Mouse (Mus musculus) layer of hippocampus, adult 9-11 months (tissue): ENCODE measurements around the gene Shld1.

Experiments
- DNase-seq: peaks from one replicate; pipeline ENCODE4 v3.0.0; 2022

Gene Shld1

DNA sequence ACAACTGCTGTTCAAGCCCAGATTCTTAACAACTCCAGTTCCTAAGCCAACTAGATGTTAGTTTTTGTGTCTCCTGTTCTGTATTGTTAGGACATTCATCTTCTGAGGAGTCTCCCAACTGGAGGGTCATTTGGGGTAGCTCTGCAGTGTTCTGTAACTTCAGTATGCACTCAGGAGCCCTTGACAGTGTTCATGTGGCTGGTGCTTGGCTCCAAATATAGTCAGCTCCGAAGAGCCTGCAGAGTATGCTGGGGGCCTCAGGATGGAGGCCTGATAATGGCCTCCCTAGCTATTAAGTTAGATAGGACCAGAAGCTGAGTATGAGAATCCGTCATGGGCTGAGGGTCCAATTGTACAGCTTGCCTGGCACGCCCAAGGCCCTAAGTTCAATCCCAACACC, 7.2 kb downstream of the Shld1 start:
- DNase-seq, result no peak

DNA sequence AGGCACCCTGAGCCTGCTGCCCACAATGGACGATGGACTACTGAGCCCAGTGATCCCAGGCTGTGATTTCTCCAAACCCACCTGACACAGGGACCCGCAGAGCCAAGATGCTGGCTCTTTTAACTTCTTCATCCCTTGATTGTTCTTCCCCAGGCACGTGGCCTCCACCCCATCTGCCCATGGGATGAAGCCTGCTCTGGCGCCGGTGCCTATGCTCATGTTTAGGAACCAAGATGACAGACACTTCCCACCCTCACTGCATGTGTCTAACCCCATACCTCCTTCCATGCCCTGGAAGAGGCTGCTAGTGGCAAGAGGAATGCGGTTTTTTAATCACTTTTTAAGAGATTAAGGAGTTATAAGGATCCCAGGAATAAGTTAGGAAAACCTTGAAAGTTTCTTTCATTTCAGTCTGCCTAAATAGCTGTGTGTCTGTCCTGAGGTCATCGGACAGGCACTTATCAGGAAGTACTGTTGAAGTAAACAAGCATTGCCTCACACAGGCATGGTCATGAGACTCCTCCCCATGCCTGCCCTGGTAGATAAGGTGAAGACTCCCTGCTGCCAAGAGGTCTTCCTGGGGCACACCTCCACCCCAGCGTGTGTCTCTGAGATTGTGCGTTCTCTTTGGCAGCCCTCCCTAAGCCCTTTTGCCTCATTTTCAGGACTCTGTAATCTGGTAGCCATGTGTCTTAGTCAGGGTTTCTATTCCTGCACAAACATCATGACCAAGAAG, 8.8 kb downstream of the Shld1 start:
- DNase-seq, result peak; percentile 24

DNA sequence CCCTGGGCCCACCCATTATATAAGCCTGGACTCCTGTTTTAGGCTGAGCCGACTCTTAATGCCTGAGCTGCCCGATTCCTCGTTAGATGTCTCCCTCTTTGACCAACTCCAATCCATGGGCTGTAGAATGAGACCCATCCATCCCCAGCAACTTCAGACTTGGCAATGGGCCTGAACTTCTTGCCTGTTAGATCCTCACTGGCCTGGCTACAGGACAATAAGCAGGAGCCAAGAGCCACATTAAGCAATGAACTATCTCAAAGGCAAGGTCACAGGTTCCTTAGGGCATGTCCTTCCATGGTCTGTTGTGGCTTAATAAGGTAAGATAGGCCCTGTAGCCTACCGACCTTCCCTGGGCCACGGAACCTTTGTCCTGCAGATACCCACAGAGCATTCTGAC, 9.8 kb downstream of the Shld1 start:
- DNase-seq, result no peak

GRCm38 (mm10) chr2:132697256-132697655, 10.5 kb downstream of the Shld1 start:
- DNase-seq, result no peak

- DNase-seq, result no peak
Observed at GRCm38 (mm10) chr2:132697695-132698094, 11.0 kb downstream of the Shld1 start.

- no peak for DNase-seq
Observed at GRCm38 (mm10) chr2:132698420-132698819, 11.7 kb downstream of the Shld1 start.

- DNase-seq, result no peak
Observed at GRCm38 (mm10) chr2:132700921-132701320, 14.2 kb downstream of the Shld1 start.

DNA sequence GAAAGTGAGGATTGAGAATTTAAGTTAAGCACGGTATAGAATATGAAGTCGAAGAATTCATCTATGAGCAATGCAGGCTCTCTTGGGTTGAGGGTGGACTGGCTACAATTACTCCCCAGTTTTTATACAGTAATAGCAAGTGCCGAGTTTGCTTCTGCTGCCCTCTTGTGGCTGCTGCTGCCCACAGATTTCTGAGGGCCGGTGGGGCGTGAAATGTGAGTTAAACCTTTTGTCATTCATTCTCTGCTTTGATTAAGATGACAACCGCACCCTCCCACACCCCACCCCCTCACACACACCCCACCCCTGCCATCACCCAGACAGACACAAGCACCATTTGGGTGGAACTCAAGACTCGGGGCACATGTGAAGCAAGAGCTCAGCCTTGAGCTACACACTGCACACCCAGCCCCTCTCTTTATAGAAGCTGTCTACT, 14.7 kb downstream of the Shld1 start:
- peak; percentile 57 for DNase-seq

DNA sequence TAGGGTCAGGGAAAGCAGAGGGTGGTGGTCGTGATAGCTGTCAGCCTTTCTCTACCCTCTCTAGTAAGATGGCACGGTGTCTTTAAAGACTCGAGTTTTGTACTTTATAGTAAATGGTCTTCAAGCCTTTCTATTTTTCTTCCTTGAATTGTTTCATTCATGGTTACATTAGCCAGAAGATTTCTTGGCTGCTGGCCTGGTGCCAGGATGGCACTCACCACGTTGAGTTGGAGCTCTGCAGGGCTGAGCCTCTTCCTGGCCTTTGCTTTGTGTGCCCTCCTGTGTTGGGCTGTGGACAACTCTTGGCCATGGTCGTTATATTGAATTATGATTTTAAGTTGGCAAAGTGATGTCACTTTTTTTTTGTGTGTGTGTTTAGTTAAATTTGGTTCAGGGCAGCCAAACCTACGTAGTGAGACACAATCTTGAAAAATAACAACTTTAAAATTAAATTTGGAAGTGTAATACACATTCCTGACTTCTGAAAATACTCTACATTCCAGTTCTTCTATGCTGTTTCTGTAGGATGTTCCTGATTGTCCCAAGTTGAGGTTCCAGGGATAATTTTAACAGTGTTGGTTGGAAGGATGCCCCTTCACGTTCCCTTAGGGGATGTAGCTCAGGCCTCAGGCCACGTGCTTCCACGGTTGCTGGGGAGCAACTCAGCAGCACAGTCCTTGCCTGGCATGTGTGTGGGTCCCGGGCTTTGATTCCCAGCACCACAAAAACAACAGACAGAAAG, 18.7 kb downstream of the Shld1 start:
- DNase-seq, result no peak

DNA sequence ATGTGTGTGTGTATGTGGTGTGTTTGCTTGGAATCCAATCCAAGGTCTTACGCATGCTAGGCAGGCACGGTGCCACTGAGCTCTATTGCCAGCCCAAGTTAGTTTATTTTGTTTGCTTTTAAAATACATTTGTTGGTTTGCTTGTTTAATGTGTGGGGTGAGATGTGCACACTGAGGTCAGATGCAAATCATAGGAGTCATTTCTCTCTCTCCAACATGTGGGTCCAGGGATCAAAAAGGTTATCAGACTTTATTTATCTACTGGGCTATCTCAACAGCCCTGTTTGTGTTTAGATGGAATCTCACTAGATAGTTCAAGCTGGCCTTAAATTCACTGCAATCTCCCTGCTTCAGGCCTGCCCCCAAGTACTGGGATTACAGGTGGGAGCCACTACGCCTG, 19.6 kb downstream of the Shld1 start:
- no peak for DNase-seq

DNA sequence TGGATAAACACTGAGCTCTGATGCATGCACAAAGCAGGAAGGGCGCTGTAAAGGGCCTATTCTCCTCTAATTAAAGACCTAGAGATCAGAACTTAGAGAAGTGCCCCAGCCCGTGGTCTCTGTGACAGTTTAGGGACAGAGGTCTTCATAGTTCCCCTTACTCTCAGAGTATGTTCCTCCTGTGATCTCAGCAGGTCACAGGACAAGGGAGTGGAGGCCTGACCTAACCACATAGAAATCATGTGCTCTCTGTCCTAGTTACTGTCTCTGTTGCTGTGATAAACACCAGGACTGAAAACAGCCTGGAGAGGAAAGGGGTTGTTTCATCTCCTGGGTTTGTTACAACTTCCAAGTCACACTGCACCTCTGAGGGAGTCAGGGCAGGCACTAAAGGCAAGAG, 23.8 kb downstream of the Shld1 start:
- no peak for DNase-seq

- no peak for DNase-seq
Observed at GRCm38 (mm10) chr2:132712061-132712460, 25.3 kb downstream of the Shld1 start.

DNA sequence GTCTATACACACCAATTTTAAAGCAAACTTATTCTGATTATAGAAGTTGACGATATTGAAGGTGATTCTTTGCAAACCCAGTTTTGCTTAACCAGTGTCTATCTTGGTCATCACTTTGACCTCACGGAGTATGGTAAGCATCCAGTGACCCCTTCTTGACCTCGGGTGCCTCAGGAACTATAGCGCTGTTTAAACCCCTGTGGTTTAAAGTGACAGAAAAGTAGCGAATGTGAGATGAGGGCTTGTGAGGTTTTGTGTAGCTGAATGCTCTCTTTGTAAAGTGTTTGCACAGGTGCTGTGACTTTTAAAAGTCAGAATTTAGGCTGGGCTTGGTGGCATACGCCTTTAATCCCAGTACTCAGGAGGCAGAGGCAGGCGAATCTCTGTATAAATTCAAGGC, 27.8 kb downstream of the Shld1 start:
- DNase-seq, result no peak

- DNase-seq, result no peak
Observed at GRCm38 (mm10) chr2:132714946-132715345, 28.2 kb downstream of the Shld1 start.

DNA sequence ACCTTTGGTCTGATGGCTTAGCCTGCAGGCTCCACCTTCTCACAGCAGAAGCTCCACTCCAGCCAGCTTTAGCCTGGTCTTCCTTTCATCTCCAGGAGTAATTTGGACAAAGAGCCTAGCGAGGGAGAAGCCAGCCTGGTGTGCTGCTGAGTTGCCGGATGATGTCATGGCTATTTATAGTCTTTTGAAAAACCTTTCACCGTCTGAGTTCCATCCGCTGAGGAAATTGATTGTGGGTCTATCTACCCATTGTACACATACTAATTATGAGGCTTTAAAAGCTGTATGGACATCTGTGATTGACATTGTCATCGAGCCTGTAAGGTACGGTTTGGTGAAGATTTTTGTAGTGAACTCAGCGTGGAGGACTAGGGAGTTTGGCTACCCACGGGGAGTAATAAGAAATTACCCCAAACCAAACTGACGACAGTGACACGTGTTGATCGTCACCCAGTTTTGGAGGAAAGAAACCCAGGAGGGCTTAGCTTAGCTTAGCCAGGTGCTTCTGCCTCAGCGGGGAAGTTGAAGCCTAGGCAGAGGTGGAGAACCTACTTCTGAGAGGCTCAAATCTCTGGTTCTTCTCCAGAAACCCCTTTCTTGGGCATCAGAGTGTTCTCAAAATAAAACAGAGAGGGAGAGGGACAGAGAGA, 28.8 kb downstream of the Shld1 start:
- DNase-seq, result peak; percentile 45

DNA sequence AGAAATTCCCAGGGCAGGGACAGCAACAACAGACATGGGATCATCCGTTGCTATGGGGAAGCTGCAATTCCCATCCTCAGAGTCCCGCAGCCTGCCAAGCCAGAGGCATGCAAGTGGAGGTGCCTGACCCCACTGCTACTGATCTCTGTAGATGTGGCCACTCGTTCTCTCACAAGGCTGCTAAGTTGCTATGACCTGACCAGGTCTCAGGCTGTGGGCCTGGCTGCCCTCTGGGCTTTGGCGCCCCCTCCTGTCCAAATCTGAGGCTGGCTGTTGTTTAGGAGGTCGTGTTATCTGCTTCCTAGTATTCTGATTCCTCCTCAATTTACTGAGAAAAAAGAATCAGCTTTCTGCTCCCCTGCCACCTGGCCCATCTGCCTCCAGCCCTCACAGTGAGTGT, 29.4 kb downstream of the Shld1 start:
- DNase-seq, result no peak

- no peak for DNase-seq
Observed at GRCm38 (mm10) chr2:132716901-132717536, 30.3 kb downstream of the Shld1 start.

DNA sequence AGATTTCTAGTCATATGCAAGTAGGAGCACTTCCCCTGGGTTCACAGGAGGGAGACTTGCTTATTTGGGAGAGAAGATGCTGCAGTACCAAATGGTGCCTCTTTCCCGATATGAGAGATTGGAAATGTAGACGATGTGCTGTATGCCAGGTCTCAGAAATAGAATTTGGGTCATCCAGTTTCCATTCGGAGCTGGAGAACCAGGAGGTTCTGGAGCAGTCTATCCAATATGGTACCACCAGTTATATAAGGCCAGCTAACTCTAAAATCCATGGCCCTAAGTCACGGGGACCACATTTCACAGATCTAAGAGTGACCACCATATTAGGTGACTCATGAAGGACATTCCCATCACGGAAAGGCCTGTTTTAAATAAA, 30.8 kb downstream of the Shld1 start:
- DNase-seq, result no peak

DNA sequence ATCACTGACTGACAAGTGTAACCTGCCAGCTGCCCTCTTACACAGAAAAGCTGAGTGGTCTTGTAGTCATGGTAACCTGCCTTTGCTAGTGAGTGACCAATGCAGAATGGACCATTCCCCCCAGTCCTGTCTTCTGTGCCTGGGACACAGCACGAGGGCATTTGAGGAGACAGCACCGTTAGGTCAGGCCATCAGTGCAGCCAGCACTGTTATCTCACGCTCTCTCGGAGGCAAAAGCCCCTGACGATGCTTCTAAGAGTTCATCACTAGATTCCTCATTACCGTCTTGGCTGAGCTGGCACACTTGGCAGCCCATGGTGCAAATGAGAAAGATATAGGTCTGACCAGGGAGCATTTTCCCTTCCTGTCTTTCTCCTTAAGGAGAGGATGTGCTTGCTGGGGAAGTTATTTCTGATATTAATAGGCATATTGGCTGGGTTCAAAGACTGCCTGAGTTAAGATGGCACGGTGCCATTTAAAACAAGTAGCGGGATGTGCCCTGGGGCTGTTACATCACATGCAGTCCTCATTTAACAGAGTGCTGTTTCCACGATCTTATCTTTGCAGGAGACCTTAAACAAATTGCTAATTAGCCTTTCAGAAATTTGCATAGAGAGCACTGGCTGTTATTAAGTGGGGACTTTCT, 34.3 kb downstream of the Shld1 start:
- DNase-seq, result no peak

GRCm38 (mm10) chr2:132721844-132722243, 35.1 kb downstream of the Shld1 start:
- peak; percentile 42 for DNase-seq

DNA sequence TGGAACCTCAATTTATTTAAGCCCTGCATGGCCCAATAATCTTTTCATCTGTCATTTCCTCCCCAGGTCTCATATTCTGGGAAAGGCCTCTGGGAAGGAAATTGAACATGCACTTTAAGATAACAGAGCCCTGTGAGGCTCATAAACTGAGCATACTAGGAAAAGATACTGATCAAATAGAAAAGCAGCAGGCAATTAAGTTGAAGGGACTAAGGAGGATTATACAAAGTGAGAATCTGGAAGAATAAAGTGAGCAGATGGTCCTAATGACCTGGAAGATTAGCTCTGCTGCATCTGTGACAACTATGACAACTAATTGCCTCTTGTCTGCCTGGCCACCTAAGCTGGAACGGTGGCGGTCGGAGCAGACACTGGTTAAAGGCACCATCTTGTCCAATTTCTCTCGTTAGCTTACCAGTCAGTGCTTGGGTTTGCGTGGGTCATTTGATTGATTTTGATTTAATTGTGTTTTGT, 37.3 kb downstream of the Shld1 start:
- DNase-seq, result no peak

- DNase-seq, result no peak
Observed at GRCm38 (mm10) chr2:132724561-132724960, 37.8 kb downstream of the Shld1 start.

- DNase-seq, result no peak
Observed at GRCm38 (mm10) chr2:132725376-132725905, 38.7 kb downstream of the Shld1 start.
